Mouse (Mus musculus): ENCODE measurements around the gene Slc20a1.

DNA sequence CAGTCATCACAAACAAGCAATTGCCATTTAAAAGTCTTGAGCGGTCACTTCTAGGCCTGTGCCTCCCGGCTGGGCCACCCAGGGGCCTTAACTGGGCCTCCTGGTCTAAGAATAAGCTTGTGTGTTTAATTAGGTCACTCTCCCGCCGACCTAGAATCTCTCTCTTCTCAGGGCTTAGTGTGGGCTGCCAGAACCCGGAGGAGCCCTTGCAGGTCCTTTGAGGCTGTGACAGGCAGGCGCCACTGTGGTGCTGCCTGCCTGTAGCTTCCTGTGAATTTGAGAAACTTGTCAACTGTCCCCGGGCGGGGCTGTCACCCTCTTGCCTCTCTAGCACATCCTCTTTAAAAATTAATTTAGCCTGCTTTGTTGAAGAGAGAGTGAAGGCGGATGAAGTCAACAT is 45.2 kb downstream of the Slc20a1 start:
- TF ChIP-seq CHD2 (IDR thresholded peaks at IDR 0.05; ENCODE audit: low read depth, low read length) = no peak
- no peak for TF ChIP-seq ZC3H11A (IDR thresholded peaks at IDR 0.05; ENCODE audit: borderline replicate concordance, low read depth, low read length)
- TF ChIP-seq ZNF384 (IDR thresholded peaks at IDR 0.05; ENCODE audit: low read depth, low read length) = no peak
- no peak for TF ChIP-seq MAFK (IDR thresholded peaks at IDR 0.05; ENCODE audit: insufficient read depth, low read depth, low read length)

All from ES-E14 (cell line).